Mouse (Mus musculus): ENCODE measurements around the gene Arfip1.

Gene Arfip1

GRCm38 (mm10) chr3:84460952-84461351, 121.5 kb downstream of the Arfip1 start:
- DNase-seq (ENCODE audit: extremely low spot score, low read depth, low spot score): no peak

GRCm38 (mm10) chr3:84460499-84460898, 121.9 kb downstream of the Arfip1 start:
- no peak for DNase-seq (ENCODE audit: extremely low spot score, low read depth, low spot score)

GRCm38 (mm10) chr3:84455733-84456417, 126.5 kb downstream of the Arfip1 start:
- DNase-seq (ENCODE audit: extremely low spot score, low read depth, low spot score): no peak

- no peak for DNase-seq (ENCODE audit: extremely low spot score, low read depth, low spot score)
These were observed 131.8 kb downstream of the Arfip1 start for GRCm38 (mm10) chr3:84450651-84451050.

GRCm38 (mm10) chr3:84449015-84449414, 133.4 kb downstream of the Arfip1 start:
- DNase-seq (ENCODE audit: extremely low spot score, low read depth, low spot score): no peak

GRCm38 (mm10) chr3:84447803-84448202, 134.6 kb downstream of the Arfip1 start:
- DNase-seq (ENCODE audit: extremely low spot score, low read depth, low spot score): no peak
